Mouse (Mus musculus): ENCODE measurements around the gene Nme4.
A peak's percentile ranks its signal among the peaks of the same experiment; 100 is the strongest.
"Not testable (repeated sequence)": the region's sequence is repeated elsewhere in the genome, so short reads cannot be mapped to it uniquely, and the experiment has no call there.

Nme4 gene

DNA sequence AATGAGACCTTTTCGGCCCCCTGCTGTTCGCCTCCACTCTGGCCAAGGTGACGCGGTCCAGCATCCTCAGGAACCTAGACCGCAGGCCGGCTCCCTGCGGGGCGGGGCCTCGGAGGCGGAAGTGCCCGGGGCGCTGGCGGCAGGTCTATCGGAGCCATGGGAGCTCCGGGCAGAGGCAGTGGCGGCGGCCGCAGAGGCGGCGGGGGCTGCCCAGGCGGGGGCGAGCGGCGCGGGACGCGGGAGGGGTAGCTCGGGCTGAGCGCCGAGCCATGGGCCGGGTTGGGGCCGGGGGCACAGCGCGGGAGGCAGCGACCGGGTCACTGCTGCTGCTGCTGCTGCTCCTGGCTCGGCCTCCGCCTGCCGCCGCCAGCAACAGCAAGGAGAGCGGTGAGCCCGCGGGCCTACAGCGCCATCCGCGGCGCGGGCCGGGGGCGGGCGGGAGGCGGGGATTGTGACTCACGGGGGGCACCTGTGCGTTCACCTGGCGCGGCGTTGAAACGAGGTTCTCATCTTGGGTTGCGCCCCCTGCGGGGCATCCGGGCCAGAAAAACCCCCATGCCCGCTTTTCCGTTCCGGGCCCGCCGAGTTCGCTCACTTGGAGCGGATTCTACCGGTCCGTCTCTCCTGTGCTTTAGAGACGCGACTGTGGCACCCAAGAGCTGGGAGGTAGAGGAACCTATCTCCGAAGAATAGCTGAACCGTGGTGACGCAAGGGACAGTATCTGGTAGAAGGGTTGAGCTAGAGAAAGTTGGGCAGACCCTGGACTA, 18.0 kb upstream of the Nme4 start, which contains the start of gene Tmem8:
Tmem8 (plus strand) TSS at position 119 of the 768 bp plus-strand sequence.
- peak; percentile 74 for DNase-seq

DNA sequence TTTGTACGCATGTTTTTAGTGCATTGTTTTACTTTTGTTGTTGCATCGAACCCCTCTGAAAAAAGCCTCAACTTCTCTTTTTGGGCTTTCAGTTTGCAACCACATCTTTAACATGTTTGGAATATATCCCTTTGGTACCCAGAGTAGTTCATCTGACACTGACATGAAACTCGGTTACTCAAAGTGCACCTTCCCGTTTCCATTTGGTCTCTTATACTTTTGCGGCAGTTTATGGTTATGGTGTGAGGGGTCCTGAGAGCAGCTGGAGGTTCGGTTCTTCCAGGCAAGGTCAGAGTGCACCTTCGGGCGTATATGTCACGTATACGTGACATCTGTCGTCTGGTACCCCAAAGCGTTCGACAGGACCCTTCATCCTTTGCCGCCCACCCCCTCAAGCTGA, 17.3 kb upstream of the Nme4 start:
- DNase-seq = no peak

DNA sequence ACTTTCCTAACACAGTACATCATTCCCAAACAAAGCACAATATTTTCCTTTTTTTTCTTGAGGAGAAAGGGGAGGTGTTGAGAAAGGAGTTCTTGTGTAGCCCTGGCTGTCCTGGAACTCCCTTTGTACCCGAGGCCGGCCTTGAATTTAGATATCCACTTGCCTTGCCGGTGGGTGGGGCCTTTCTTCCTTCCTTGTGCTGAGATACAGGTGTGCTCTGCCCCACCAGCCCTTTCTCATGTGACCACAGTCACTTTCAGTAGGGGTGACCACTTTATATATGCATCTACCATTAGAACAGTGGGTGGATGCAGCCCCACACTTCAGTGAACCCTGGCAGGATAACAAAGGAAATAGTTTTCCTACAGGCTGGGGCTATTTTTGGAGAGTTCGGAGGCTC, 16.3 kb upstream of the Nme4 start:
- no peak for DNase-seq

- DNase-seq = no peak
Observed at GRCm38 (mm10) chr17:26111024-26111423, 15.6 kb upstream of the Nme4 start.

DNA sequence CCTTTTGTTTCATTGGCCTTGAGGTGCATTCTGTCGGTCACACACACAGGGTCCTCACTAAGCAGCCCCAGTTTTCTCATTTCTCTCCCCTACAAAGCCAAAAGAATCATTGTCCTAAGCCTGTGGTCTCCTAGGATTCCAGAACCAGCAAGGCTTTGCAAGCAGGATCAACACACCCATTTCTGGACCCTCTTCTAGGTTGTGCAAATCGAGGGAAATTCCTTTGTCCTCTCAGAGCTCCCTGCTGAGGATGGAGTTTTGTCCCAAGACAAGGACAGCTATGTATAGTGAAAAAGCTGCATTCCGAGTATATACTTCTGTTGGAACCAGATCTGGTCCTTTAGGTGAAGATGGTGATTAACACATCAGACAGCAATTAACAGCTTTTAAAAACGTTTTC, 14.8 kb upstream of the Nme4 start:
- DNase-seq = no peak

DNA sequence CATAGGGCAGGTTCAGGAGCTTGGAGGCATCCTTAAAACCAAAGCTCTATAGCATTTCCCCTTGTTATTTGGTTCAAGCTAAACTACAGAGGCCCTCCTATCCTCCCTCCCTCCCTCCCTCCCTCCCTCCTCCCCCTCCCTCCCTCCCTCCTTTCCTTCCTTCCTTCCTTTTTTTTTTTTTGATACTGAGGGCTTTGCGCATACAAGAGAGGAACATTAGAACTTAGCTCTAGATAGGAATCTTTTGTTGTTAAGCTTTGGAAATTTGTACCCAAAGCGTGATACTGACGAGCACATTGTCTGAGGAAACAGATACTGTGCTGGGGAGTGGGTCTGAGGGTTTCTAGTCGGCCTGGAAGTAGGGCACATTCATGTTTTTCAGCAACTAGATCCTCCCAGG, 10.2 kb upstream of the Nme4 start:
- no peak for DNase-seq

GRCm38 (mm10) chr17:26101478-26101877, 6.1 kb upstream of the Nme4 start:
- DNase-seq = no peak

DNA sequence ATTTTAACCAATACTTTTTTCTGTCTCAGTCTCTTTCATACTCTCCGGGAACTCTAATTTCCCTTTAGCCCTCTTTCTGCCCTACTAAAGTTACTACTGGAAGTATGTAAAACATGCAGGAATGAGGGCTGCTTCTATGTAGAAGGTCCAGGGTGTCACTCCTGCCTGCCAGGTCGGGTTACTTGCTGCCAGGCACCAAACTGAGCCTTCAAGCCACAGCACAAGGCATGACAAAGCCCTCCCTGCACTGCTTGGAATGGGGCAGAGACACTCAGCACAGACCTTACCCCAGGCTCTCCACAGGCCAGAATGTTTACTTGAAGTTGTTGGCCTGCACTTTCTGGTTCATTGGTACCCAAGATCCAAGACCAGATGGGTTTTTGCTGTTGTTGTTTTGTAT, 4.8 kb upstream of the Nme4 start:
- no peak for DNase-seq

- DNase-seq = not testable (repeated sequence)
Observed at GRCm38 (mm10) chr17:26099316-26099715, 3.9 kb upstream of the Nme4 start.

GRCm38 (mm10) chr17:26098461-26098860, 3.1 kb upstream of the Nme4 start:
- DNase-seq = no peak

DNA sequence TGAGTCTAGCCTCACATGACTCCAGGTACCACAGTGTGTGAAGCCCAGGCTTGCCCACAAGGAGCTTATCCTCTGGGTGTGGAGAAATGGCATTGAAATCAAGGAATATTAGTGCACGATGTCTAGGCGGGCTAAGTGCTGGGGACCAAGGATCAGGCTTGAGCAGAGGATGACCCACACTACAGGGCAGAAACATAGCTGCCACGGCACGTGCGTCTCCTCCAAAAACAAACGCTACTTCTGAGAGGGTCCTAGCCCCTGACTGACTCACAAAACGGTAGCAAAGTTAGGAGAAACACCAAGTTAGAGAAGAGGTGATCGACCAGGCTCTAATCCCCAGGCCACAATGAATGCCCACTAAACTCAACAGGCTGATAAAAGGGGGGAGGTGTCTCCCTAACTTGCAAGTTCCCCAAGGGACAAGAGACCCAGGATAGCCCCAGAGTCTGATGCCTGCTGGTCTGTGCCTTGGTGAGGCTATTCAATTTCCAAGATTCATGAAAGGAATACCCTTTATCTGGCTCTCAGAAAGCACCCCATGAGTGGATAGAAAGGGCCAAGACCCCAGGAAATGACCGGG, 781 bp downstream of the Nme4 start:
- no peak for DNase-seq

DNA sequence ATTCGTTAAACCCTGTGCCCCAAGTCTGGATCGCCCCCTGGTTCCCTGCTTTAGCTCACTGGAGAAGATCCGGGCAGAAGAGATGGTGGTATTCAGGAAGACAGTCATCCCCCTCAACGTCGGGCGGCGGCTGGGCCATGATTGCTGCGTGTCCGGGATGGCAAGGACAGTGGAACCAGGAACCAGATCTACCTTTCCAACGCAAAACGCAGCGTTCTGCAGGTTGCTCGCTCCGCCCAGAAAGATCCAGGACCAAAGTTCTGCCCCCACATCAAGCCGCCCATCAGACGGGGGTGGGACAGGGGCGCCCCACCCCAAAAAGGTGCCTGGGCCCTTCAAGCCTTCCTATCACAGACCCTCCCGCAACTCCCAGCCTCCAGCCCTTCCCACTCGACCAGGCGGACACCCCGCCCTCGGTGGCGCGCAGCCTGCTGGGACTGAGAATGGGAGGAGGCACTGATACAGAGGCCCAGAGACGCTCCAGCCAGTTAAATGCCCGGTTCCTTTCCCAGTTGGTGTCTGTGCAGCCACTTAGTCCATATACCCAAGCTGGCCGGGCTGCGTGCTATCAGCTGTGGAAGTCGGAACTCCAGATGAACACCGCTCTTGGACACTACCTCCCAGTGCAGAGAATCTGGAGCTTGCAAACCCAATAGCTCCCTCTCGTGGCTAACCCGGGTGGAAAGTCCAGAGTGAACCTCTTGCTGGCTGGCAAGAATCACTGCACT, 5.3 kb downstream of the Nme4 start, which contains the start of gene Decr2:
Decr2 (minus strand) TSS at position 433 of the 728 bp plus-strand sequence.
- peak; percentile 86 for DNase-seq

DNA sequence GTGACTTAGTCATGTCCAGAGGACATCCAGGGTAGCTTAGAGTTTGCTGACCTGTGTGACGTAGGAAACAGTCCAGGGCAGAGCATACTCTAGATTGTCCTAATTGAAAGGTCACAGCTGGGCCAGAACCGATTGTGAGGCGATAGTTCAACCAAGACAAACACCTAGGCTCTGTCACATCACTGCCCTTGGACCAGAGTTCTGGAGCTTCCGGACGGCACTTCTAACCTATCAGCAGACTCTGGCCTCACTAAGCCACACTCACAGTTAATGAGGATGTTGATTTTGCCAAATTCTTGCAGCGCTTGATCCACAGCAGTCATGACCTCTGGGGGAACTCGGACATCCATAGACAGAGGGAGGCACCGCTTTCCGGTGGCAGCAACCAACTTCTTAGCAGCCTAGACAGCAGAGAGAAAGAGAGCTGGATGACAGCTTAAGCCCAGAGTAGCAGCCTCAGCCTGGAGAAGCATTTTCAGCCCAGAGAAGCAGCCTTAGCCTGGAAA, 8.3 kb downstream of the Nme4 start:
- DNase-seq = no peak

DNA sequence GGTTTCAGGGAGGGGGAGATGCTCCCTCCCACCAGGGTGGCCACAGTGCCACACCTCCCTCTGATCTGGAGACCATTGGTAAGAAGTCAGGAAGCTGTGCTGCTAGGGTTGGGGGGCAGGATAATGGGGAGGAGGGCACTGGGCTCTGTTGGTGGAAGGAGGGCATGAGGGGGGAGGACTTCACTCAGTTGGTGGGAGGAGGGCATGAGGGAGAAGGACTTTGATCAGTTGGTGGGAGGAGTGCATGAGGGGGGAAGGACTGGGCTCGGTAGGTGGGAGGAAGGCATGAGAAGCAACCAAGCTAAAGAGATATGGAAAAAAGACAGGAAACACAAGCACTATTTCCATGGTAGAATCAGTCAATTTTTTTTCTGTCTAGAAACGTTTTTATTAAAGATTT, 14.5 kb downstream of the Nme4 start:
- no peak for DNase-seq

- no peak for DNase-seq
Observed at GRCm38 (mm10) chr17:26078851-26079250, 16.6 kb downstream of the Nme4 start.

- DNase-seq = no peak
Observed at GRCm38 (mm10) chr17:26075246-26075645, 20.2 kb downstream of the Nme4 start.

DNA sequence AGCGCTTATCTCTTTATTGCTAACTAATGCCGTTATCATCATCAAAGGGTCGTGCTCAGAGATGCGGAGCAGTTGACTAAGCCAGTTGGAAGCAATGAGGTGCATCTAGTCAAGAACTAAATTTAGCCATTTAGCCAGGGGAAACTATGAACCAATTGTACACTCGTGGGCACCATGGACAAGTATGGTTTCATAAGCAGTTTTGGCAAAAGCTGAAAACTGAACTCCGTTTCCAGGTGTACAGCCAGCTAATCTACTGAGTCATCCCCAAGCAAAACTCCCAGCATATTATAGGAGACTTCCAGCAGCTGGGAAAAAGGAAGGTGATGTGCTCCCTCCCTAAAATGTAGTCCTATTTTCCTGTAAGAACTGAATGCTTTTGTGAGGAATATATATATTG, 25.3 kb downstream of the Nme4 start:
- DNase-seq = no peak

DNA sequence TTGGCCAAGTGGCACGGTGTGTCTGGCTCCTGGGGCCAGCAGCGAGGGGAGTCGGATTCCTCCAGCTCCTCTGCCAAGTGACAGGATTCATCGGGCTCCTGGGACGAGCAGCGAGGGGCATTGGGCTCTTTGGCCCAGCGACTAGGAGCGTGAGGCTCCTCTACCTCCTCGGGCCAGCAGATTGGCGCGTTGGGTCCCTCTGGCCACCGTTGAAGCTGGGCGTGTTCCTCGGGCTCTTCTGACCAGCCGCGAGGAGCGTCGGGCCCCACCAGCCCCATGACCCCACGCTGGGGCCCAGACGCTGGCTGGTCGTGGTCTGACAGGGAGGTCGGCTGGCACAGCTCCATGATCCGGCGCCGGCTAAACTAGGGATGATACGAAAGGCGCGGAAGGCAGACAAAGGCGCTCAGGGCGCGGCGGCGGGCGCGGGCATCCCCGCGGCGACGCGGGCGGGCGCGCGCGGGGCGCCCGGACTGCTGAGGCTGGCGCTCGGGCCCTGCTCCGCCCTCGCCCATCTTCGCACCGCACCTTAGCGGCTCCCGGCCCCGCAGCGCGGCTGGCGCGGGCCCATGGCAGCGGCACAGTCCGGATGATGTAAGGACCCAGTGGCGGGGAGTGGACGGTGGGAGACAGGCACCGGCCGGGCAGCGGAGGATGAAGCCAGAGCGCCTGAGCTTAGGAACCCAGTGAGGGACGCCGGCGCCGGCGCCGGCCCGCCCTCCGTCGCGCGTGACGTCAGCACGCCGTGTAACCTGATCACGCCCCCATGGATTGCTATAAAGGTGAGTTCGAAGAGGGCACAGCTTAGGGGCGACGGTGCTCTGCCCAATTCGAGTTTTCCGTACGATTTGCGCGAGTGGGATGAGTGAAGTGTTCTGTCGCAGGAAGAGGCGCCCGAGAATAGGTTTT, 26.3 kb downstream of the Nme4 start, which contains the start of gene Rab11fip3:
Rab11fip3 (minus strand) TSS at position 725 of the 909 bp plus-strand sequence.
- DNase-seq = peak; percentile 85

- DNase-seq = peak; percentile 21
Observed at GRCm38 (mm10) chr17:26068024-26068830, 27.2 kb downstream of the Nme4 start.

- no peak for DNase-seq
Observed at GRCm38 (mm10) chr17:26066488-26067020, 28.8 kb downstream of the Nme4 start.

- DNase-seq = no peak
Observed at GRCm38 (mm10) chr17:26064916-26065315, 30.5 kb downstream of the Nme4 start.
